Mouse (Mus musculus): Measurements from ENCODE around the gene Gstm3.

Gstm3 gene

DNA sequence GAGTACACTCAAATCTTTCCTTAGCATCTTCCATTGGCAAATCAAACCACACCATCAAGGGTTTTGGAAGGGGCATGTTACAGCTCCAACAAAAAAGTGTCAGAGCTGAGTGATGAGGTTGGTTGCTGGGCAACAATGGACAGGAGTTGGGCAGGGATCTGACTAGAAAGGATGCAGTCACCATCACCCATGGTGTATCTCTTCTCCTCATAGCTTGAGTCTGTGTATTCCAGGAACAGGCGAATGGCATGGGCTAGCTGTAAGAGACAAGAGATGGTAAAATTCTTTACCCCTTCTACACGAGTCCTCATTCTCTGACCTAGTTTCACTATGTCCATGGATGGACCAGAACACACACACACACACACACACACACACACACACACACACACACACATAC lies 37.9 kb downstream of the Gstm3 start:
- in situ Hi-C loops (cut with MboI, MseI), result no loop called here

DNA sequence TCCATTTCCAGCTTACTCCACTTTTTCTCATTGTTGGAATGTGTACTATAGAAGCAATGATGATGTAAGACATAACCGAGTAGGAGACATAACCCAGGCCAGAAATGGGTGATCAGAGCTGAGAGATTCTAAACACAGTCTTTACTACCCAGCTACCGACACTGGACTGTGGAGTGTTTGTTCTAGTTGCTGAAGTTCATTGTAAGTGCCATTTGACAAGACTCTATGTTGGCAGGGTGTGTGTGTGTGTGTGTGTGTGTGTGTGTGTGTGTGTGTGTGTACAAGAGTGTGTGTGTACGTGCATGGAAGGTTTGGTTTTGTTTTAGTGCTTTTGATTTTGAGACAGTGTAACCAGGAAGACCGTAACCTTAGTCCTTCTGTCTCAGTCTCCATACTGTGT lies 39.4 kb downstream of the Gstm3 start:
- in situ Hi-C loops (cut with MboI, MseI), result loop anchor here (10.0 kb wide), 1 partner anchor 225 kb away; the partner anchor contains the start of gene Gpr61

DNA sequence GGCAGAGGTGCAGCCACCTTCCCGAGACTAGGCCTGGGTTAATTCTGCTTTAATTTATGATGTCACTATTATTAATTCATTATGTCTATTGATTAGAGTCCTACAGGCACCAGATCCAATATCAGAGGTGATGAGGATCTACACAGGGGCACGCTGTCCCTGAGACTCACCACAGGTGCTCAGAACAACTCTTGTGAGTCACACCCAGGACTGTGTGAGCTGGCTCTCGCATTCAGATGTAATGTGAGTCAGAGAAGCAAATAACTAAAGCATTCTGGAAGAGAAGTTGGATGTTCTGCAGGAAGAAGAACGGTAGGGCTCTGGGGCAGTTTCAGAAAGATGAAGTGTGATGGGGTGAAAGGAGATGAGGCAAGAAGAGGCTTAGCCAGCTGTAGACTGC lies 39.8 kb downstream of the Gstm3 start:
- in situ Hi-C loops (cut with MboI, MseI), result loop anchor here (10.0 kb wide), 1 partner anchor 226 kb away; the partner anchor contains the start of gene Gpr61

DNA sequence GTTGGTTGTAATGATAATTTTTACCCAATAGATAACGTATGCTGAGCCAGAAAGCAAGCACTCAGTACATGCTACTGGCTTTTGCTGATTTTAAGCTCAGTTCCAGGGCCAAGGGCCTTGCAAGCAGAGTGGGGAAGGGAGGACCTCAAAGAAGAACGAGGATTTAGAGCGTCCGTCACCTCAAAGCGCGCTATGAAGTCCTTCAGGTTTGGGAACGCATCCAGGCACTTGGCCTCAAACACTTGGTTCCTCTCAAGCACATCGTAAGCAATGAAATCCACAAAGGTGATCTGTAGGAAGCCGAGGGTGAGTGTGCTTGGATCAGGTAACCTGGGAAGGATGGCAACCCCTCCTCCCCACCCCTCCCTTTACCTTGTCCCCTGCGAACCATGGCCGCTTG lies 40.4 kb downstream of the Gstm3 start:
- in situ Hi-C loops (cut with MboI, MseI), result loop anchor here (10.0 kb wide), 1 partner anchor 226 kb away; the partner anchor contains the start of gene Gpr61

DNA sequence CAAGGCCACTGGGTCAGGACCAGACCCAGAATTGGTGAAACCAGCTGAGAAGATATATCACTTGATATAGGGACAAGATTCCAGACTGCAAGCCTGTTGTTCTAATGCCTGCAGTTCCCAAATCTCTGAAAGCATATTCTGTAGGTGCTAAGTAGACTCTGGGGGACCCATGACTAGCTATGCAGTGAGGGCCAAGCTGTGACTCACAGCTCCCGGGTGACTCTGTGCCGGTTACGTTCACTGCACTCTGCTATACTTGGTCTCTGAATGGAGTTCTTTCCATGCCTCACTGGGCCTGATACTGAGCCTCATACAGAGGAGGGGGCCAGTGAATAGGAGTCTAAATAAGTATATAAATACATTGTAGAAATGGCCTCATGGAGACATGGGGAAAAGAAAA lies 41.2 kb downstream of the Gstm3 start:
- in situ Hi-C loops (cut with MboI, MseI), result loop anchor here (10.0 kb wide), 1 partner anchor 227 kb away; the partner anchor contains the start of gene Gpr61

DNA sequence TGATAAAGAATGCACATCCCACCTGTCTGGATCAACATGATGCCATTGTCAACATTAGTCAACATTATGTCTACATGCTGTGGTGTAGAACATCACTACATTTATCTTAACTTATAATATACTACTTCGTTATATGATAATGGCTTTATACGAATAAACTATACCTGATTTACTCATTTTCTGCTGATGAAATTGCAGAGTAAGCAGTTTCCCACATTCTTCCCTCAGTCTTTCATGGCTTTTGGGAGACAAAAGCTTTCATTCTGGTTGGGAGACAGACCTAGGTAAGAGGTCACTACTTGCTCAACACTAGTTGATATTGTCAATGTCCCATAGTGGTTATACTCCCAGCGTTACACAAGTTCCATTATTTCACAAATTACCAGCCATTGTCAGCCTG lies 43.7 kb downstream of the Gstm3 start:
- in situ Hi-C loops (cut with MboI, MseI), result loop anchor here (10.0 kb wide), 1 partner anchor 229 kb away; the partner anchor contains the start of gene Gpr61

DNA sequence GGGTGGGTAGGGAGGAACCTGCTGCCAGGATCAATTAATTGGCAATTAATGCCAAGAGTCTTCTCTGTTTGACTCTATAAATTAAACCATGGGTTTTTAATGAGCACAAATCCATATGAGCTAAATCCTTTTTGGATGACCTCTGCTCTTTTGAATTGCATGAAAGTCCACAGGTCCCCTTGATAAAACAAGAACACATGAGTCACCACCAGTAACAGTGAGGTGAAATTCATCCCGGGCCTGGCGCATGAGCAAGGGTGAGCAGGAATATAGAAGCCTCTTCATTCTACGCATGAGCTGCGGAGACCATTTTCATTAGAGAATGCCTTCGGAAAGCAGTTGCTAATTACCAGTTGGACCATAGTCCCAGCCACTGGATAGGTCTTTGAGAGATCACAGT lies 48.7 kb downstream of the Gstm3 start:
- in situ Hi-C loops (cut with MboI, MseI), result loop anchor here (10.0 kb wide), 1 partner anchor 234 kb away; the partner anchor contains the start of gene Gpr61

DNA sequence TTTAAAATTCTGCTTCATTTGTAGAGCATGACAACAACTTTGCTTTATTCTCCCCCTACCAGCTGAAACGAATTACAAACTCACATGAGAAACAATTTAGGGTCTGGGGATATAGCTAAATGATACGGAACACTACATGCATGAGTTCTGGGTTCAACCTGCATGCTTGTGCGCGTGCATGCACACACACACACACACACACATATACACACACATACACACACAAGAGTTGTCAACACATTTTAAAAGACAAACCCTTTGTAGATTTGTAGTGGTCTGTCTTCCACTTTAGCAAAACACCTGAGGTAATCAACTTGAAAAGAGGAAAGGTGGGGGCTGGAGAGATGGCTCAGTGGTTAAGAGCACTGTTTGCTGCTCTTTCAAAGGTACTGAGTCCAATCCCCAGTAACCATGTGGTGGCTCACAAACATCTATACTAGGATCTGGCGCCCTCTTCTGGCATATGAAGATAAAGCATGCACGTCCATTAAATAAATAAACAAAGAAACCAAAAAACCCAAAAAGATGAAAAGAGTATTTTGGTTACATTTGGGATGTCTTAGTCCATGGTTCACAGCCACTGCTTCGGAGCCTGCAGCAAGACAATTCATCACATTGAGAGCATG lies 51.2 kb downstream of the Gstm3 start:
- in situ Hi-C loops (cut with MboI, MseI), result no loop called here

DNA sequence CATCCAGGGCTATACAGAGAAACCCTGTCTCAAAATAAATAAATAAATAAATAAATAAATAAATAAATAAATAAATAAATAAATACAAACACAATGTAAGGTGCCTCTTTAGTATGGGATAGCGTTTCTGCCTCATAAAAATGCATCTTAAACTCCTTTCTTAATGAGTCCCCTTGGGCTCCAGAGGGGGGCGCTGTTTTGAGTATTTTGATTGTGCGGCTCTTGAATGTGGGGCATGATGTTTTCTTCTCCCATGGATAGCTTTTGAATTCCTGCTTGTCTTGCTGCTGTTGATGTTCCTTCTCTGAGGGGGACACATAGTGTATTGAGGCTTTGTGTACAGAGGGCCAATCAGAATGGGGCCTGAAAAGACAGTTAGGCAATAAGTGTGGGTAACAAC lies 52.0 kb downstream of the Gstm3 start:
- in situ Hi-C loops (cut with MboI, MseI), result no loop called here

DNA sequence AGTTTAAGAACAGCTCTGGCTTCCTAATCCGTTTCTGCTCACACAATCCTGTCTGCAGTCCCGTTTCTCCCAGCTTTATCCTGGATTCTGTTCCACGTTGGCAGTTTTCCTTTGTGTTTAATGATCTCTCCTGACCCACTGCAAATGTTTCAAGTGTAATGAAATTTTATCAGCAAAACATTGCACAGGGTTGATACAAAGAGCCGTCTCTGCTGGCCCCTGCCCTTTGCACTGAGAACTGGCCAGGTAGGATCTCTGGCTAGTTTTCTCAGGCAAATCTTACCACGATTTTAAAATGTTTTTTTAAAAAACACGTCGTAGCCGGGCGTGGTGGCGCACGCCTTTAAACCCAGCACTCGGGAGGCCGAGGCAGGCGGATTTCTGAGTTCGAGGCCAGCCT lies 52.4 kb downstream of the Gstm3 start:
- in situ Hi-C loops (cut with MboI, MseI), result no loop called here

Data from regulatory T cell (primary cell).